Mouse (Mus musculus): ENCODE results near the gene Fa2h. TPM values are rescaled to one million over a fixed set of nuclear protein-coding genes. Genes with fewer than 3 reads are reported as not detected.

The Fa2h gene
- polyA plus RNA-seq, 1 experiment from 2014 or later: 0.09 TPM

- no peak overlapping the region for H3K9ac ChIP-seq (ENCODE audit: low read length)
- 92% methylated on average over 10 of the region's 10 CpGs for WGBS
Observed at GRCm38 (mm10) chr8:111417222-111417621, 23.6 kb upstream of the Fa2h start.

DNA sequence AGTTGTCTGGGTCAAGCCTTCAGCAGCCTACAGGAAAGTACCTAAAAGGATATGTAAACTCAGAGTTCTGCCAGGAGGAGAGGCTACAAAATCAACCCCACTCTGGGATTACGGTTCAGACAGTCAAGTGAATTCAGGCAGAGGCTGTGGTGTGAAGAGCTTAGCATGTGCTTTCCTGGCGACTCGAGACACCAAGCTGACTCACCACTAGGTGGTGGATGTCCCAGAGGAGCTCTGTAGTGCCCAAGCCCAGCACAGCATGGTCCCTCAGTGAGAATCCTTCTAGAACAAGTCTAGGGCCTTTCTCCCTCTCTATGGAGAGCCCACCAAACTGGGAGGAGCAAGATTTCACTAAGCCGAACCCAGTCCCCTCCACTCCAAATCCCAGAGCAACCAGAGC, 9.8 kb upstream of the Fa2h start:
- no peaks in the 10 kb centered on the region for H3K9me3 ChIP-seq (ENCODE audit: control insufficient read depth, low read length)
- no peaks in the 10 kb centered on the region for H3K27me3 ChIP-seq (ENCODE audit: control insufficient read depth, insufficient read depth, low read length)
- H3K36me3 ChIP-seq (ENCODE audit: control insufficient read depth, insufficient read depth, low read length): no peaks in the 10 kb centered on the region
- no peak overlapping the region for H3K27ac ChIP-seq (ENCODE audit: low read depth, low read length)
- H3K9ac ChIP-seq (ENCODE audit: low read length): no peak overlapping the region
- H3K4me2 ChIP-seq (ENCODE audit: low read depth, low read length, severe bottlenecking): no peak overlapping the region
- ATAC-seq (replicated peaks; ENCODE audit: low FRiP score) (no peak), DNase-seq (ENCODE audit: low spot score) (no peak)
- 55% methylated on average over 4 of the region's 4 CpGs for WGBS
- no peak overlapping the region for H3K4me3 ChIP-seq (ENCODE audit: low read depth, low read length)
- H3K4me1 ChIP-seq (replicated peaks; ENCODE audit: control insufficient read depth, insufficient read depth, low read length): no peaks in the 10 kb centered on the region

More at GRCm38 (mm10) chr8:111417222-111417621, 23.6 kb upstream of the Fa2h start:
- H3K4me3 ChIP-seq (ENCODE audit: low read depth, low read length): no peak overlapping the region
- no peak overlapping the region for H3K4me2 ChIP-seq (ENCODE audit: low read depth, low read length, severe bottlenecking)
- no peak for DNase-seq (ENCODE audit: low spot score)
- no peak for ATAC-seq (replicated peaks; ENCODE audit: low FRiP score)
- no peaks in the 10 kb centered on the region for H3K4me1 ChIP-seq (replicated peaks; ENCODE audit: control insufficient read depth, insufficient read depth, low read length)
- no peaks in the 10 kb centered on the region for H3K36me3 ChIP-seq (ENCODE audit: control insufficient read depth, insufficient read depth, low read length)
- H3K27ac ChIP-seq (ENCODE audit: low read depth, low read length): no peak overlapping the region
- no peaks in the 10 kb centered on the region for H3K9me3 ChIP-seq (ENCODE audit: control insufficient read depth, low read length)
- H3K27me3 ChIP-seq (ENCODE audit: control insufficient read depth, insufficient read depth, low read length): no peaks in the 10 kb centered on the region

DNA sequence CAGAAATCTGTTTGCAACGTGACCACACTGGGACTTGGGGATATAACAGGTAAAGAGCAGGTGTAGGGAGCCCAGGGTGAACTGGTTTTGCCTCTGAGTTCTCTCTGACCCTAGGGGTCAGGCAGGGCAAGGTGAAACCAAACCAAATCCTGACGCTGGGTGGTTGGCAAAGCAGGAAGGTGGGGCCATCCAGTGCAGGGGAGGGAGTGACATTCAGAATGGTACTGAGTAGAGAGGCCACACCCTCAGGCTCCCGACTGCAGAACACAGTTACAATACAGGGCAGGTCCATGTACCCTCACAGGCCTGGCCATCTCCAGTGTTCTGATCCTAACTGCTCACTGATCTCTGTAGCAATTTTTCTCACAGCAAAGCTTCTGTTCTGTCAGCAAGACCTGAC, 2.4 kb downstream of the Fa2h start:
- Histone ChIP-seq H3K4me1 (replicated peaks; ENCODE audit: control insufficient read depth, insufficient read depth, low read length) (peaks cover 3% of the 10 kb centered on the region; the same call in 1 of the 2 replicates), H3K36me3 (ENCODE audit: control insufficient read depth, insufficient read depth, low read length) (no peaks in the 10 kb centered on the region), H3K27ac (ENCODE audit: low read depth, low read length) (no peak overlapping the region), H3K9me3 (ENCODE audit: control insufficient read depth, low read length) (no peaks in the 10 kb centered on the region), H3K4me2 (ENCODE audit: low read depth, low read length, severe bottlenecking) (no peak overlapping the region), H3K27me3 (ENCODE audit: control insufficient read depth, insufficient read depth, low read length) (peaks cover 28% of the 10 kb centered on the region), H3K9ac (ENCODE audit: low read length) (no peak overlapping the region), H3K4me3 (ENCODE audit: low read depth, low read length) (no peak overlapping the region)
- no peak for ATAC-seq (replicated peaks; ENCODE audit: low FRiP score)
- WGBS: 25% methylated on average over 3 of the region's 3 CpGs
- DNase-seq (ENCODE audit: low spot score): no peak

DNA sequence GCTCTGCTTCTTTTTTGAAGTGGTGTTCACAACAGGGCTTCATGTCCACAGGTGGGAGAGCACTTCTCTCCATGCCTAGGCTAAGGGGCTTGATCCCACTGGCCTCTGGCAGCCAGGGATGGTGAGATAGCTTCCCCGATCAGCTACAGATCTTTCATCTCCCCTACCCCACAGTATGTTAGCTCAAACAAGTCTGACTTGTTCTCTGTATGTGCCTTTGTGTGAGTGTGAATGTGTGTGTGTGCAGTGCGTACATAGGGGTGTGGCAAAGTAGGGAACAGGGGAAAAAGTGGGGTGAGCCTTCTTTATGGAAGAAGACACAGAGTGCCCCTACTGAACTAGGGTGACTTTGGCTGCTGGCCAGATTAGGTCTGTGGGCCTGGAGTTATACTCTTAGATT, 2.8 kb downstream of the Fa2h start:
- peaks cover 28% of the 10 kb centered on the region for H3K27me3 ChIP-seq (ENCODE audit: control insufficient read depth, insufficient read depth, low read length)

DNA sequence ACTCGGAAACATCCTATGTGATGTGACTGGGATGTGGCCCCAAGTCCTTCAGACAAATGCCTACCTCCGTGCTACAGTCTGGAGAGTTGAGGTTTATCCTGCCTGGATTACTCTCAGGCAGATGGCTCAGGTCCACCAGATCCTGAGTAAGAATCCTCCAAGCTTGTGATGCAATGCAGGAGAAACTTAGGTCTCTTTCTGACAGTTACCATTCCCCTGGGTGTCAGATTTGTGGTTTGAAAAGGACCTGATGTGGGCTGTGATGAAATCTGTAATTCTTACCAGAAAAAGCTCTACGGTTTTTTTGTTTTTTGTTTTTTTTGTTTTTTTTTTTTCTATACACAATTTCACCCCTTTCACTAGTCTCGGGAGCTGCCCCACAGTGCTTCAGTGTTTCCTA, 4.0 kb downstream of the Fa2h start:
- H3K4me3 ChIP-seq (ENCODE audit: low read depth, low read length): no peak overlapping the region
- ATAC-seq (replicated peaks; ENCODE audit: low FRiP score) (no peak), DNase-seq (ENCODE audit: low spot score) (no peak)
- 83% methylated on average over 4 of the region's 4 CpGs for WGBS
- no peak overlapping the region for H3K27ac ChIP-seq (ENCODE audit: low read depth, low read length)
- H3K9me3 ChIP-seq (ENCODE audit: control insufficient read depth, low read length): no peaks in the 10 kb centered on the region
- H3K27me3 ChIP-seq (ENCODE audit: control insufficient read depth, insufficient read depth, low read length): peaks cover 28% of the 10 kb centered on the region
- H3K9ac ChIP-seq (ENCODE audit: low read length): no peak overlapping the region
- H3K4me2 ChIP-seq (ENCODE audit: low read depth, low read length, severe bottlenecking): no peak overlapping the region
- H3K4me1 ChIP-seq (replicated peaks; ENCODE audit: control insufficient read depth, insufficient read depth, low read length): peaks cover 3% of the 10 kb centered on the region; the same call in 1 of the 2 replicates
- H3K36me3 ChIP-seq (ENCODE audit: control insufficient read depth, insufficient read depth, low read length): no peaks in the 10 kb centered on the region

More for the DNA sequence above, 2.8 kb downstream of the Fa2h start:
- Histone ChIP-seq H3K4me1 (replicated peaks; ENCODE audit: control insufficient read depth, insufficient read depth, low read length) (peaks cover 3% of the 10 kb centered on the region; the same call in 1 of the 2 replicates), H3K27ac (ENCODE audit: low read depth, low read length) (no peak overlapping the region), H3K9ac (ENCODE audit: low read length) (no peak overlapping the region), H3K4me2 (ENCODE audit: low read depth, low read length, severe bottlenecking) (no peak overlapping the region), H3K36me3 (ENCODE audit: control insufficient read depth, insufficient read depth, low read length) (no peaks in the 10 kb centered on the region), H3K9me3 (ENCODE audit: control insufficient read depth, low read length) (no peaks in the 10 kb centered on the region), H3K4me3 (ENCODE audit: low read depth, low read length) (no peak overlapping the region)
- DNase-seq (ENCODE audit: low spot score) (no peak), ATAC-seq (replicated peaks; ENCODE audit: low FRiP score) (no peak)
- 84% methylated on average over 2 of the region's 2 CpGs for WGBS

GRCm38 (mm10) chr8:111385915-111386314, 7.7 kb downstream of the Fa2h start:
- H3K4me3 ChIP-seq (ENCODE audit: low read depth, low read length): no peak overlapping the region
- 86% methylated on average over 9 of the region's 9 CpGs for WGBS

GRCm38 (mm10) chr8:111384628-111385027, 9.0 kb downstream of the Fa2h start:
- H3K27ac ChIP-seq (ENCODE audit: low read depth, low read length): no peak overlapping the region
- no peak overlapping the region for H3K4me2 ChIP-seq (ENCODE audit: low read depth, low read length, severe bottlenecking)
- H3K27me3 ChIP-seq (ENCODE audit: control insufficient read depth, insufficient read depth, low read length): no peaks in the 10 kb centered on the region
- DNase-seq (ENCODE audit: low spot score): no peak
- ATAC-seq (replicated peaks; ENCODE audit: low FRiP score): no peak
- 52% methylated on average over 2 of the region's 2 CpGs for WGBS
- H3K36me3 ChIP-seq (ENCODE audit: control insufficient read depth, insufficient read depth, low read length): no peaks in the 10 kb centered on the region
- no peak overlapping the region for H3K4me3 ChIP-seq (ENCODE audit: low read depth, low read length)
- H3K4me1 ChIP-seq (replicated peaks; ENCODE audit: control insufficient read depth, insufficient read depth, low read length): no peaks in the 10 kb centered on the region
- H3K9me3 ChIP-seq (ENCODE audit: control insufficient read depth, low read length): no peaks in the 10 kb centered on the region
- H3K9ac ChIP-seq (ENCODE audit: low read length): no peak overlapping the region

More at GRCm38 (mm10) chr8:111385915-111386314, 7.7 kb downstream of the Fa2h start:
- Histone ChIP-seq H3K9ac (ENCODE audit: low read length) (no peak overlapping the region), H3K27ac (ENCODE audit: low read depth, low read length) (no peak overlapping the region), H3K36me3 (ENCODE audit: control insufficient read depth, insufficient read depth, low read length) (no peaks in the 10 kb centered on the region), H3K9me3 (ENCODE audit: control insufficient read depth, low read length) (no peaks in the 10 kb centered on the region), H3K4me2 (ENCODE audit: low read depth, low read length, severe bottlenecking) (no peak overlapping the region), H3K4me1 (replicated peaks; ENCODE audit: control insufficient read depth, insufficient read depth, low read length) (no peaks in the 10 kb centered on the region), H3K27me3 (ENCODE audit: control insufficient read depth, insufficient read depth, low read length) (peaks cover 3% of the 10 kb centered on the region; the same call in 1 of the 2 replicates)
- no peak for ATAC-seq (replicated peaks; ENCODE audit: low FRiP score)
- no peak for DNase-seq (ENCODE audit: low spot score)

- Histone ChIP-seq H3K4me1 (replicated peaks; ENCODE audit: control insufficient read depth, insufficient read depth, low read length) (no peaks in the 10 kb centered on the region), H3K9me3 (ENCODE audit: control insufficient read depth, low read length) (no peaks in the 10 kb centered on the region), H3K27ac (ENCODE audit: low read depth, low read length) (no peak overlapping the region), H3K9ac (ENCODE audit: low read length) (no peak overlapping the region), H3K36me3 (ENCODE audit: control insufficient read depth, insufficient read depth, low read length) (no peaks in the 10 kb centered on the region), H3K27me3 (ENCODE audit: control insufficient read depth, insufficient read depth, low read length) (no peaks in the 10 kb centered on the region), H3K4me3 (ENCODE audit: low read depth, low read length) (no peak overlapping the region), H3K4me2 (ENCODE audit: low read depth, low read length, severe bottlenecking) (no peak overlapping the region)
- no peak for DNase-seq (ENCODE audit: low spot score)
- ATAC-seq (replicated peaks; ENCODE audit: low FRiP score): no peak
- WGBS: 61% methylated on average over 6 of the region's 6 CpGs
Observed at GRCm38 (mm10) chr8:111375192-111375591, 18.4 kb downstream of the Fa2h start.

- H3K4me2 ChIP-seq (ENCODE audit: low read depth, low read length, severe bottlenecking): no peak overlapping the region
- no peaks in the 10 kb centered on the region for H3K9me3 ChIP-seq (ENCODE audit: control insufficient read depth, low read length)
- WGBS: 92% methylated on average over 9 of the region's 9 CpGs
- H3K9ac ChIP-seq (ENCODE audit: low read length): no peak overlapping the region
- no peaks in the 10 kb centered on the region for H3K4me1 ChIP-seq (replicated peaks; ENCODE audit: control insufficient read depth, insufficient read depth, low read length)
- no peak overlapping the region for H3K27ac ChIP-seq (ENCODE audit: low read depth, low read length)
- H3K4me3 ChIP-seq (ENCODE audit: low read depth, low read length): no peak overlapping the region
- H3K36me3 ChIP-seq (ENCODE audit: control insufficient read depth, insufficient read depth, low read length): no peaks in the 10 kb centered on the region
- no peak for ATAC-seq (replicated peaks; ENCODE audit: low FRiP score)
- no peak for DNase-seq (ENCODE audit: low spot score)
- H3K27me3 ChIP-seq (ENCODE audit: control insufficient read depth, insufficient read depth, low read length): no peaks in the 10 kb centered on the region
Observed at GRCm38 (mm10) chr8:111369711-111370110, 23.9 kb downstream of the Fa2h start.
